Mouse (Mus musculus) stomach, embryonic 16.5 days (tissue): ENCODE data around the gene Ppil6. TPM values are rescaled to one million over a fixed set of nuclear protein-coding genes. Genes with fewer than 3 reads are reported as not detected.

Source experiments
- ATAC-seq: fragments of 200-750 bp; cut with Nextera tagmentation; 2 replicates; pipeline ENCODE4 v1.8.0; 2017; ENCODE audit warnings: moderate number of reproducible peaks, moderate TSS enrichment; ENCODE audit not compliant: insufficient read depth, low FRiP score
- H3K27ac ChIP-seq: fragments of 300-500 bp; sonication (generic); 2 replicates; pipeline ENCODE4 v1.5.1; 2014; ENCODE audit warnings: low read length
- H3K27me3 ChIP-seq: fragments of 300-500 bp; sonication (generic); 2 replicates; pipeline ENCODE4 v1.6.1; 2014; ENCODE audit warnings: low read length, control low read depth, mixed read lengths; ENCODE audit not compliant: control insufficient read depth, insufficient read depth
- H3K36me3 ChIP-seq: fragments of 300-500 bp; sonication (generic); 2 replicates; pipeline ENCODE4 v1.6.1; 2014; ENCODE audit warnings: low read length; ENCODE audit not compliant: control insufficient read depth, insufficient read depth
- H3K4me1 ChIP-seq: fragments of 300-500 bp; sonication (generic); 2 replicates; pipeline ENCODE4 v1.6.1; 2014; ENCODE audit warnings: low read length, control low read depth, mixed read lengths; ENCODE audit not compliant: control insufficient read depth, insufficient read depth
- H3K4me2 ChIP-seq: fragments of 300-500 bp; sonication (generic); 2 replicates; pipeline ENCODE4 v1.6.1; 2014; ENCODE audit warnings: low read depth, low read length, mixed read lengths
- H3K4me3 ChIP-seq: fragments of 300-500 bp; sonication (generic); replicated peaks from 2 replicates; pipeline ENCODE4 v1.5.1; 2014; ENCODE audit warnings: mild to moderate bottlenecking, low read length
- H3K9ac ChIP-seq: fragments of 300-500 bp; sonication (generic); 2 replicates; pipeline ENCODE4 v1.6.1; 2014; ENCODE audit warnings: low read length
- H3K9me3 ChIP-seq: fragments of 300-500 bp; sonication (generic); replicated peaks from 2 replicates; pipeline ENCODE4 v1.6.1; 2016; ENCODE audit warnings: low read length, control low read depth; ENCODE audit not compliant: control insufficient read depth
- WGBS: fragments of 180-500 bp; shearing (Covaris S2); extraction: QIAGEN DNeasy Blood & Tissue Kit; methylation state at CpG from one replicate; pipeline ENCODE4 v1.1.7; 2014; 5-methylcytosine and 5-hydroxymethylcytosine counted together
- polyA plus RNA-seq: library from polyadenylated mRNA; unstranded; fragments of >200 nt; fragmentation: Nextera tagmentation; extraction: Ambion mirVana; gene quantifications from 2 replicates; pipeline ENCODE4 v1.2.1, GENCODE M21; 2015

The Ppil6 gene
- polyA plus RNA-seq, 1 experiment from 2014 or later: 1.1 TPM

DNA sequence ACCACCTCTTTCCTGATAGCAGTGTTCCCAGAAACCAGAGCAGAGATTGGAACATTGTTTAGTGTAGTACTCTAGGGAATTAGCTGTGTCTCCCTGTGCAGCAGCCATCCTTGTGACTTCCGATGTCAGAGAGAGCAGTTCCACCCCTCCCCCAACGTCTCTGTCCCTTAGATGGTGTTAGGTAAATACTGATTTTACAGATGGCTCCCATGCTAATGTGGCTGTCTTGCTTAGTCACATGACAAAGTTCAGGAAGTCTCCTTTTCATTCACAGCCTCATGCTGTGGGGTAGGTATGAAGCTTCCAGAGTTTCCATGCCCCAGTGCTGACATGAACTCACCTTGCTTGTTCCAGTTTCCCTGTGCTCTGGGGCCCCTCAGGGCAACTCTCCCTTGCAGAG lies 29.7 kb upstream of the Ppil6 start:
- Histone ChIP-seq H3K27me3 (no peaks in the 10 kb centered on the region), H3K36me3 (peaks cover 5% of the 10 kb centered on the region; the same call in 1 of the 2 replicates), H3K4me3 (no peak overlapping the region), H3K9ac (no peak overlapping the region), H3K27ac (no peak overlapping the region), H3K4me1 (no peaks in the 10 kb centered on the region), H3K4me2 (no peak overlapping the region), H3K9me3 (no peaks in the 10 kb centered on the region)
- WGBS: 20% methylated on average over 2 of the region's 2 CpGs
- no peak for ATAC-seq

DNA sequence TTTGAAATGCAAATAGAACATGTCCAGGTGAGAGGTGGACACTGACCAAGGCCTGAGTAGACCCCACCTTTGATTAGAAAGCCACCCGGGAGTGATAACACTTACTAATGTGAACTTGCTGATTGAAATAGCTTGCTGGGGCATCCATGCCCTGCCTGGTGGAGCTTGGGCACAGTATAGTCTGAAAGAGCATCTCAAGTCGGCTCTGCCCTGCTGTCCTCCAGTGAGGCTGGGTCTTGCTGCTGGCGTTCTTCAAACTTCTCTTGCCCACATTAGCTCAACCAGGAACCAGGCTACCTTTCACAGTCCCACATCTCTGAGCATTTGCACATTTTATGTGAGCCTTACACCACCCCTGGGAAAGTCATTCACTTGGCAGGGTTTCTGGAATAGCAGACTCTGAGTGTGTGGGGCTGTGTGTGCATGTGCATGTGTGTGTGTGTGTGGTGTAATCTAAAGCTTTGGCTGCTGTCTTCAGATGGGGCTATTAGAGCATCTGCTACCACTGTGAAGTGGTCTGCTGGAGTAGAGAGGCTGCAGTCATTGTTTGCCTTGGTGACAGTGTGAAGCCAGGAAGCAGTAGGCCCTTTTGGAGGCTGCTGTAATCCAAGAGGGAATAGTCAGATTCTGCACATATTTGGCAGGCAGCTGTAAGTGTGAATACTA lies 29.0 kb upstream of the Ppil6 start:
- Histone ChIP-seq H3K9me3 (no peaks in the 10 kb centered on the region), H3K36me3 (peaks cover 5% of the 10 kb centered on the region; the same call in 1 of the 2 replicates), H3K27me3 (no peaks in the 10 kb centered on the region), H3K4me2 (no peak overlapping the region), H3K27ac (no peak overlapping the region), H3K4me1 (no peaks in the 10 kb centered on the region), H3K4me3 (no peak overlapping the region), H3K9ac (no peak overlapping the region)
- ATAC-seq: no peak
- WGBS: 85% methylated on average over 3 of the region's 3 CpGs

DNA sequence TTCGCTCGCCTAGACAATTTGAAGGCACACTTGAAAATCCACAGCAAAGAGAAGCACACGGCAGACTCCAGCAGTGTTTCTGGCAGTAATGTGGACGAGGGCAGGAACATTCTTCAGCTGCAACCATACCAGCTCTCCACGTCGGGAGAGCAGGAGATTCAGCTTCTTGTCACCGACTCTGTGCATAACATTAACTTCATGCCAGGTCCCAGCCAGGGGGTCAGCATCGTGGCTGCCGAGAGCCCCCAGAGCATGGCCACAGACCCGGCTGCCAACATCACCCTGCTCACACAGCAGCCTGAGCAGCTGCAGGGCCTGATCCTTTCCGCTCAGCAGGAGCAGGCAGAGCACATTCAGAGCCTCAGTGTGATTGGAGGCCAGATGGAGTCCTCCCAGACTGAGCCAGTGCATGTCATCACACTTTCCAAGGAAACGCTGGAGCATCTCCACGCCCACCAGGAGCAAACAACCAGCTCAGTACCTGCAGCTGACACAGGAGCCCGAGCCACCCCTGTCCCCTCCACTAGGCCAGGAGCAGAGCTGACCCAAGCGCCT lies 25.8 kb upstream of the Ppil6 start:
- no peak overlapping the region for H3K27ac ChIP-seq
- no peak overlapping the region for H3K9ac ChIP-seq
- ATAC-seq: no peak
- H3K9me3 ChIP-seq: no peaks in the 10 kb centered on the region
- no peaks in the 10 kb centered on the region for H3K27me3 ChIP-seq
- 60% methylated on average over 15 of the region's 15 CpGs for WGBS
- no peak overlapping the region for H3K4me3 ChIP-seq
- no peaks in the 10 kb centered on the region for H3K4me1 ChIP-seq
- no peaks in the 10 kb centered on the region for H3K36me3 ChIP-seq
- no peak overlapping the region for H3K4me2 ChIP-seq

DNA sequence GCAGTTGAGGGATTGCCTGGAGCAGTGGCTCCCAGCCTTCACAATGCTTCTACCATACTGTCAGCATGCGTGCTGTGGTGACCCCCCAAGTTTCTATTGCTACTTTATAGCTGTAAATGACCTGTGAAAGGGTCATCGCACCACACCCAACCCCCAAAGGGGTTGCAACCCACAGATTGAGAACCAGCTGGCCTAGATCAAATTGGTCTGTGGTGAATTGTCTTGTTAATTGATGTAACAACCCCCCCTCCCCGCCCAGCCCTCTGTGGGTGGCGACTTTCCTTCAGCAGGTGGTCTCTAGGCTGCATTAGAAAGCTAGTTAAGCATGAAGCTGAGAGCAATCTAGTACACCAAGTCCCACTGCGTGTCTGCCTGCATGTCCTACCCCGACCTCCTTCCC lies 22.9 kb upstream of the Ppil6 start:
- Histone ChIP-seq H3K9me3 (no peaks in the 10 kb centered on the region), H3K4me2 (no peak overlapping the region), H3K4me3 (no peak overlapping the region), H3K9ac (no peak overlapping the region), H3K4me1 (no peaks in the 10 kb centered on the region), H3K36me3 (no peaks in the 10 kb centered on the region), H3K27me3 (no peaks in the 10 kb centered on the region), H3K27ac (no peak overlapping the region)
- no peak for ATAC-seq
- WGBS: 43% methylated on average over 6 of the region's 6 CpGs

DNA sequence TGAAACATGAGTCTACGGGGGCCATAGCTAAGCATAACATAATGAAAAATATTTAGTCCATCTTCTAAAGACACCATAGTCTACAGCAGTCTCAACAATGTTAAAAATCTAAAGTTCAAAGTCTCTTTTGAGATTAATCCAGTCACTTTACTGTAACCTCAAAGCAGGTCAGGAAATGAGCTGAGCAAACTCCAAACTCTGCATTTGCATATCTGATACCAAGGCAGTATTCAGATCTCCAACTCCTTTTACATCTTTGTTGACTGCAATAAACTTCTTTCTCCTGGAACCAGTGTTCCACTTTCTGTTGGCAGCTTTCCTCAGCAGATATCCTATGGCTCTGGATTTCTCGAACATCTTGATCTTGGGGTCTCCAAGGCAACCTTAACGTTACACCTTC lies 19.5 kb upstream of the Ppil6 start:
- Histone ChIP-seq H3K9me3 (no peaks in the 10 kb centered on the region), H3K9ac (no peak overlapping the region), H3K4me3 (no peak overlapping the region), H3K4me1 (peaks cover 14% of the 10 kb centered on the region), H3K36me3 (no peaks in the 10 kb centered on the region), H3K27me3 (no peaks in the 10 kb centered on the region), H3K27ac (no peak overlapping the region), H3K4me2 (no peak overlapping the region)
- ATAC-seq: no peak
- WGBS: 68% methylated on average over 3 of the region's 3 CpGs

DNA sequence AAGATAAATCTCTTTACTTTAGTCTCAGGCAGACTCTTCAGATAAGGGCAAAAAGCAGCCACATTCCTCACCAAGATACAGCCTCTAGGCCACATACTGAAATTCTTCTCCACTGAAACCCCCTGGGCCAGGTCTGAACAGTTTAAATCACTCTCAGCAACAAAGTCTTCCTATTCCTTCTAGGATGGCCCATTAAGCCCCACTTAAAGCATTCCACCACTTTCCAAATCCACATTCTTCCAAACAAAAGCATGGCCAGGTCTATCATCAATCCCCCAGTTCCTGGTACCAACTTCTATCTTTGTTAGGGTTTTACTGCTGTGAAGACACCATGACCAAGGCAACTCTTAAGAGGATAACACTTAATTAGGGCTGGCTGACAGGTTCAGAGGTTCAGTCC lies 17.7 kb upstream of the Ppil6 start:
- Histone ChIP-seq H3K4me1 (peaks cover 16% of the 10 kb centered on the region), H3K27ac (no peak overlapping the region), H3K9me3 (no peaks in the 10 kb centered on the region), H3K36me3 (no peaks in the 10 kb centered on the region), H3K27me3 (no peaks in the 10 kb centered on the region), H3K9ac (no peak overlapping the region), H3K4me3 (no peak overlapping the region), H3K4me2 (no peak overlapping the region)
- ATAC-seq: no peak

DNA sequence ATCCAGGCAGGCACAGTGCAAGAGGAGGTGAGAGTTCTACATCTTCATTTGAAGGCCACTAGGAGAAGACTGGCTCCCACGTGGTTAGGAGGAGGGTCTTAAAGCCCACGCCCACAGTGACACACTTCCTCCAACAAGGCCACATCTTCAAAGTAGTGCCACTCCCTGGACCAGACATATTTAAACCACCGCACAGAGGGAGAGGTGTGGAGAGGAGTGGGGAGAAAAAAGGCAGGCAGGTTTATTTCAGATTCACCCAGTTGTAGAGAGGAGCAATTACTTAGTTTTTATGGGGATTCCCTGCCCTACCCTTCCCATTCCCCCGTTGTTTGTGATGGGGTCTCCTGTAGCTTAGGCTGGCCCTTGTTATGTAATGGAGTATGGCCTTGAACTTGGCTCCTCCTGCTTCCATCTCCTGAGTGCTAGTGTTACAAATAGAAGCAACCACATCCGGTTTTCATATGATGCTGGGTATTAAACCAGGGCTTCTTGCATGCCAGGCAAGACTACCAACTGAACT lies 17.2 kb upstream of the Ppil6 start:
- H3K27ac ChIP-seq: no peak overlapping the region

DNA sequence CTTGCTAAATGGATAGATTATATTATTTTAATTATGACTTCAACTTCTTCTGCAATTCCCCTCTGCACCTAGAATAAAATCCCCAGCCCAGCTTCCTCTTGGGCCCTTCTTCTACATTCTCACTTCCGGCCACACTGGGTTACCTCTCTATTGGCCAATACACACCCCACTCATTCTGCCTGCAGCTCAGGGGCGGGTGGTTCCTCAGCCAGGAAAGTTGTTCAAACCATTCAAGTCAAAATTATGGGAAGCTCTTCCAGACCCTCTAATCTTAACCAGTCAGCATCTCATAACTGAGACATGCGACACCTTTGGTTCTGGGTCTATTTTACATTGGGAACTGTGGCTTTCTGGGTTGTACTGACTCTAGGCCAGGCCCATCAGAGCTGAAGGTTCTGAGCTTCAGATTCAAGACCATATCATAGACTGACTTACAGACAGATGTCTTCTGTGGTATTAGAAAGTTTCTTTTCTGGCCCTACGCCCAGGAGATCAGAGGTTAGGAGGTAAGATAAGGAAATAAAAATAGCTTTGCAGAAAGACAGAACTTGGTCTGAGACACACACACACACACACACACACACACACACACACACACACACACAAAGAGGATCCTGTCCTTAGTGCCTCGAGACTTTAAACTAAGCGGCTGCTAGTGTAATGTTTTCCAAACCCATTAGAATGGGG lies 16.3 kb upstream of the Ppil6 start:
- no peaks in the 10 kb centered on the region for H3K36me3 ChIP-seq
- no peaks in the 10 kb centered on the region for H3K9me3 ChIP-seq
- no peak for ATAC-seq
- no peaks in the 10 kb centered on the region for H3K27me3 ChIP-seq
- no peak overlapping the region for H3K9ac ChIP-seq
- H3K27ac ChIP-seq: peak overlapping the region; percentile 3; the same call in 1 of the 2 replicates
- no peak overlapping the region for H3K4me2 ChIP-seq
- H3K4me1 ChIP-seq: peaks cover 21% of the 10 kb centered on the region
- no peak overlapping the region for H3K4me3 ChIP-seq
- 58% methylated on average over 6 of the region's 6 CpGs for WGBS

More for the DNA sequence above, 17.2 kb upstream of the Ppil6 start:
- H3K9ac ChIP-seq: no peak overlapping the region
- H3K36me3 ChIP-seq: no peaks in the 10 kb centered on the region
- ATAC-seq: no peak
- no peaks in the 10 kb centered on the region for H3K27me3 ChIP-seq
- no peak overlapping the region for H3K4me3 ChIP-seq
- H3K4me1 ChIP-seq: peaks cover 19% of the 10 kb centered on the region
- H3K4me2 ChIP-seq: no peak overlapping the region
- 72% methylated on average over 5 of the region's 5 CpGs for WGBS
- H3K9me3 ChIP-seq: no peaks in the 10 kb centered on the region

DNA sequence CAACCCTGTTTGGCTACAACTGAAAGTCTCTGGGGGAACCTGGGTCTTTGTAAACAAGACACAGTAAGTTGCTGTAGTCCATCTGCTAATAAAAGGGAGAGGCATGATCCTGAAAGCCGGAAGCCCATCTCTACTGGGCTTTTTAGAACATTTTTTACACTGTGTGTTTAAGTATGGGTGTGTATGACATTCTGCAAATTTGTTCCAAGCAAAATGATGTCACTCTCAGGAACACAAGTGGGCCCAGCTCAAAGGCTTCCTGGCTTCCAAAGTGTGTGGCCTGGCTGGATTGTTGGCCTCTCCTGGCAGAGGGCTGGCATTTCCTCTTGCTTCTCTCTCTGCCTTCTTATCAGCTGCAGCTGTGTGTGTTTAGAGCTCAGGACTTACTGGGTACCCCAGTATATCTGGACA lies 15.3 kb upstream of the Ppil6 start:
- Histone ChIP-seq H3K4me1 (peaks cover 21% of the 10 kb centered on the region), H3K4me2 (no peak overlapping the region), H3K36me3 (no peaks in the 10 kb centered on the region), H3K9ac (no peak overlapping the region), H3K4me3 (no peak overlapping the region), H3K27me3 (no peaks in the 10 kb centered on the region), H3K27ac (peak overlapping the region; percentile 80), H3K9me3 (no peaks in the 10 kb centered on the region)
- no peak for ATAC-seq
- WGBS: 30% methylated on average over 1 of the region's 1 CpGs
